Mouse (Mus musculus) bone marrow, adult 2 months (tissue): Measurements from ENCODE around the gene Fam213a. TPM values are rescaled to one million over a fixed set of nuclear protein-coding genes. Genes with fewer than 3 reads are reported as not detected.

Experiments used
- H3K27ac ChIP-seq: fragments of 200-500 bp; 2 replicates; pipeline ENCODE4 v1.5.1; 2012; ENCODE audit warnings: low read depth, mild to moderate bottlenecking, control low read depth, inconsistent platforms, low read length; ENCODE audit not compliant: control insufficient read depth, poor library complexity, insufficient read depth
- H3K4me1 ChIP-seq: fragments of 200-500 bp; 2 replicates; pipeline ENCODE4 v1.6.1; 2011; ENCODE audit warnings: low read length; ENCODE audit not compliant: control insufficient read depth, insufficient read depth
- H3K4me3 ChIP-seq: fragments of 200-500 bp; replicated peaks from 2 replicates; pipeline ENCODE3; 2011; ENCODE audit warnings: mild to moderate bottlenecking, low read depth, low read length, control low read depth; ENCODE audit not compliant: control insufficient read depth
- CTCF ChIP-seq: fragments of 200-500 bp; IDR thresholded peaks from 2 replicates; pipeline ENCODE4 v1.5.1; 2011; ENCODE audit warnings: low read length, control low read depth; ENCODE audit not compliant: control insufficient read depth, insufficient read depth
- POLR2A ChIP-seq: fragments of 200-500 bp; IDR thresholded peaks from 2 replicates; pipeline ENCODE4 v1.6.1; 2011; ENCODE audit warnings: low read depth, mild to moderate bottlenecking, control low read depth, low read length, borderline replicate concordance; ENCODE audit not compliant: control insufficient read depth
- WGBS: fragments of 180-500 bp; shearing (Covaris S2); methylation state at CpG from one replicate; pipeline ENCODE4 v1.1.7; 2018; 5-methylcytosine and 5-hydroxymethylcytosine counted together
- polyA plus RNA-seq: library from polyadenylated mRNA; stranded (reverse); fragments of >200 nt; gene quantifications from 2 replicates; pipeline ENCODE4 v1.2.4, GENCODE M21; 2011; ENCODE audit warnings: low replicate concordance; ENCODE audit not compliant: missing spikeins, insufficient read depth, insufficient read length

The Fam213a gene
- polyA plus RNA-seq, 1 experiment = 114 TPM

GRCm38 (mm10) chr14:40956252-40957146 lies 57.1 kb downstream of the Fam213a start:
- 17% methylated on average over 13 of the region's 13 CpGs for WGBS
- no peak overlapping the region for H3K4me3 ChIP-seq
- TF ChIP-seq POLR2A = no peak
- peak; percentile 42; the same call in 1 of the 2 replicates for TF ChIP-seq CTCF
- H3K27ac ChIP-seq = peak overlapping the region; percentile 77
- peaks cover 34% of the 10 kb centered on the region for H3K4me1 ChIP-seq

GRCm38 (mm10) chr14:40955596-40956251 lies 57.9 kb downstream of the Fam213a start:
- Histone ChIP-seq H3K4me3 (no peak overlapping the region), H3K27ac (peak overlapping the region; percentile 77), H3K4me1 (peaks cover 34% of the 10 kb centered on the region)
- 8% methylated on average over 10 of the region's 10 CpGs for WGBS
- TF ChIP-seq CTCF (no peak), POLR2A (no peak)

DNA sequence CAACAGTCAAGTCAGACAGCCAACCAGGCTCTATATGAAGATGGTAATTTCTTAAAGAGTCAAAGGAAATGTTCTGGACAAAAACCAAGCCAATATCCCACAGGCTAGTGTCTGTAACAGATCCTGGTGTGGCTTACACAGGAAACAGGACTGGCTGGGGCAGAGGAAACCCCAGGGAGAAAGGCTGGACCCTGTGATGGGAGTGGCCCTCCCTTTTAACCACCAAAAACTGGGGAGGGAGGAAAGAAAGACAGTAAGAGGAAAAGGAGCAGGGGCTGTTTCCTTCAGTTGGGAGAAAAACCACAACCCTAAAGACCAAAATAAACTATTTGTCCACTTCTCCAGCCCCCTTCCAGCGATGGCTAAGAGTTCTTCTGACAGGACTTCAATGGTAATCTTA lies 58.4 kb downstream of the Fam213a start:
- Histone ChIP-seq H3K4me1 (peaks cover 37% of the 10 kb centered on the region), H3K4me3 (no peak overlapping the region), H3K27ac (peak overlapping the region; percentile 8; the same call in 1 of the 2 replicates)
- 4% methylated on average over 1 of the region's 1 CpGs for WGBS
- TF ChIP-seq CTCF (no peak), POLR2A (no peak)

- Histone ChIP-seq H3K27ac (no peak overlapping the region), H3K4me3 (no peak overlapping the region), H3K4me1 (peaks cover 34% of the 10 kb centered on the region)
- WGBS = 74% methylated on average over 5 of the region's 5 CpGs
- TF ChIP-seq CTCF (no peak), POLR2A (no peak)
Observed at GRCm38 (mm10) chr14:40953381-40953780, 60.2 kb downstream of the Fam213a start.

- Histone ChIP-seq H3K4me3 (no peak overlapping the region), H3K4me1 (peaks cover 36% of the 10 kb centered on the region), H3K27ac (peak overlapping the region; percentile 0; the same call in 1 of the 2 replicates)
- no peak for TF ChIP-seq POLR2A
- TF ChIP-seq CTCF = no peak
- 61% methylated on average over 2 of the region's 2 CpGs for WGBS
Observed at GRCm38 (mm10) chr14:40952715-40953114, 60.9 kb downstream of the Fam213a start.

DNA sequence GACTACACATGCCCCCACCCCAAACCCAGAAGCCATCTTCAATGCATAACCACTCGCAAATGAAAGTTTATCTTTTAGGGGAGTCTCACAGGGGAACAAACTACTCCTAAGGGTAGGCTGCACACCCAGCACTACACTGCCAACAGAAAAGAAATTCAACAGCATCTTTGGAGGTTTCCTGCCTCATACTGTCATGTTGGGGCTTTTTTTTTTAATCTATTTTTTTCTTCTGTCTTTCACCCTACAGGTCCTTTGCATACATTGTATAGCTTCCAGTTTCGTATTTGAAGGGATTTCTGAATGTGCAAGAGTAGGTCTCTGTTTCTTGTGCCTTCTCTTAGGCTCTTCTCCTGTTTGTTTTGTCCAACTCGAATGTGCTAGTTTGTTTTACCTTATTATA lies 61.3 kb downstream of the Fam213a start:
- Histone ChIP-seq H3K4me3 (no peak overlapping the region), H3K27ac (no peak overlapping the region), H3K4me1 (peaks cover 36% of the 10 kb centered on the region)
- WGBS = 60% methylated on average over 3 of the region's 3 CpGs
- TF ChIP-seq POLR2A = no peak
- no peak for TF ChIP-seq CTCF

DNA sequence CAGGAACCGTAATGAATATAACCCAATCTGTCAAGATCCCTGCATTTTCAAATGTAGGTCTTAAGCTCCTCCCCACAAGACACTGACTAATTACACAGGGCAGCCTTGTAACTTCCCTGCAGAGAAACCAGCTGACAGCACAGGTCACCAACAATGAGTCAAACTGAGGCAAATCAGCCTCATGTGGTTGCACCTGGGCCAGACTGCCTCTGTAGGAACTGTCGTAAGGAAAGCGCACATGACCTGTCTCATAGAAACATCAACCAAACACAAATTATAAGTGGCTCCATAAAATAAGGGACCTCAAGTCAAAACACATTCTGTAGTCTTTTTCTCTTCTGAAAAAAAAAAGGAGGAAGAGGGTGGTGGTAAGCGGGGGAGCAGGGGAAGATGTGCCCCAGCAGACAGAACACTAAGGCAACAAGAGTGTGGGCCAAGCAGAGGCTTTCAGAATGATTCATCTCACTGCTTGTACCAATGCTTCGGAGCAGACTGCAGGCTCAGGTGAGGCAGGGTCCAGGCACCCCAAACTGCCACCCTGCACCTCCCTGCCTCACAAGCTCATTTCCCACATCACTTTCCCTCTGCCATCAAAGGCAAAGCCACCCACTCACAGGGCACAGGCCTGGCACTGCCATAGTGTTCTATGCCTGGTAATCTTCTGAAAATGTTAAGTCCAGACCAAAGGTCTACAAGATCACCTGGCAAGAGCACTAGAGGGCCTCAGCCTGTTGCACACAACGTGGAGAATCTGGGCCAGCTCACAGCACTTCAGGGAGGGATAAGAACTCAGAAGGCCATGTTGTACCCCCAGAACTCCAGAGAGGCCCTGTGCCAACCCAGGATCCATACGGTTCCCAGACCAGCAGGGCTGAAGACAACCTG lies 63.6 kb downstream of the Fam213a start:
- Histone ChIP-seq H3K4me1 (peaks cover 20% of the 10 kb centered on the region), H3K27ac (peak overlapping the region; percentile 50), H3K4me3 (no peak overlapping the region)
- TF ChIP-seq CTCF (no peak), POLR2A (0 out of 2 replicates have a peak, but pooled peaks have one; percentile 23)
- 42% methylated on average over 7 of the region's 7 CpGs for WGBS
